Mouse (Mus musculus) heart, postnatal 0 days (tissue): ENCODE data around the gene Slc24a1. TPM values are rescaled to one million over a fixed set of nuclear protein-coding genes. Genes with fewer than 3 reads are reported as not detected.

Experiments used
- ATAC-seq: fragments of 200-750 bp; cut with Nextera tagmentation; 2 replicates; pipeline ENCODE4 v1.8.0; 2017; ENCODE audit warnings: low read depth, moderate number of reproducible peaks, moderate library complexity; ENCODE audit not compliant: insufficient read depth
- DNase-seq: peaks from one replicate; pipeline ENCODE4 v3.0.0-alpha.2; 2016; ENCODE audit warnings: low spot score
- H3K27ac ChIP-seq: fragments of 300-500 bp; sonication (generic); 2 replicates; pipeline ENCODE4 v1.5.1; 2014; ENCODE audit warnings: low read depth, mild to moderate bottlenecking
- H3K27me3 ChIP-seq: fragments of 300-500 bp; sonication (generic); 2 replicates; pipeline ENCODE4 v1.6.1; 2014; ENCODE audit warnings: low read length, mixed read lengths; ENCODE audit not compliant: control insufficient read depth, insufficient read depth
- H3K36me3 ChIP-seq: fragments of 300-500 bp; sonication (generic); replicated peaks from 2 replicates; pipeline ENCODE4 v1.6.1; 2014; ENCODE audit warnings: low read length, mixed read lengths; ENCODE audit not compliant: control insufficient read depth, insufficient read depth
- H3K4me1 ChIP-seq: fragments of 300-500 bp; sonication (generic); 2 replicates; pipeline ENCODE4 v1.6.1; 2014; ENCODE audit warnings: antibody characterized with exemption; ENCODE audit not compliant: control insufficient read depth, insufficient read depth
- H3K4me2 ChIP-seq: fragments of 300-500 bp; sonication (generic); 2 replicates; pipeline ENCODE4 v1.6.1; 2014; ENCODE audit warnings: low read depth, mild to moderate bottlenecking, low read length, moderate library complexity
- H3K4me3 ChIP-seq: fragments of 300-500 bp; sonication (generic); 2 replicates; pipeline ENCODE4 v1.5.1; 2014; ENCODE audit warnings: low read depth, low read length
- H3K9ac ChIP-seq: fragments of 300-500 bp; sonication (generic); replicated peaks from 2 replicates; pipeline ENCODE4 v1.6.1; 2014; ENCODE audit warnings: low read depth, low read length, mixed read lengths
- H3K9me3 ChIP-seq: fragments of 300-500 bp; sonication (generic); replicated peaks from 2 replicates; pipeline ENCODE4 v1.6.1; 2016; ENCODE audit warnings: low read length; ENCODE audit not compliant: control insufficient read depth
- CTCF ChIP-seq: IDR thresholded peaks from 2 replicates; pipeline ENCODE4 v1.5.1; 2016; ENCODE audit warnings: antibody characterized with exemption, control low read depth, low read depth
- EP300 ChIP-seq: IDR thresholded peaks from 2 replicates; pipeline ENCODE4 v1.6.1; 2016; ENCODE audit warnings: antibody characterized with exemption, low read depth
- WGBS: fragments of 180-500 bp; shearing (Covaris S2); extraction: QIAGEN DNeasy Blood & Tissue Kit; methylation state at CpG from one replicate; pipeline ENCODE4 v1.1.7; 2014; 5-methylcytosine and 5-hydroxymethylcytosine counted together
- microRNA-seq: library from miRNA; unstranded; fragments of <30 nt; microRNA quantifications from one replicate; pipeline ENCODE4, GENCODE M21; 2016
- polyA plus RNA-seq: library from polyadenylated mRNA; unstranded; fragments of >200 nt; fragmentation: Nextera tagmentation; extraction: Ambion mirVana; gene quantifications from 2 replicates; pipeline ENCODE4 v1.2.1, GENCODE M21; 2015
- total RNA-seq: library from RNA; depleted of rRNA; stranded (reverse); fragments of >200 nt; gene quantifications from 2 replicates; pipeline ENCODE4 v1.2.3, GENCODE M21; 2014; ENCODE audit warnings: low replicate concordance; rRNA removed

Slc24a1 gene
- total and polyA plus RNA-seq, 2 experiments from 2014 or later = 0.05 TPM; not detected in 1

GRCm38 (mm10) chr9:64904917-64905640 is 46.3 kb downstream of the Slc24a1 start:
- H3K4me2 ChIP-seq = no peak overlapping the region
- DNase-seq (no peak), ATAC-seq (no peak)
- peaks cover 24% of the 10 kb centered on the region; the same call in 1 of the 2 replicates for H3K36me3 ChIP-seq
- no peak overlapping the region for H3K4me3 ChIP-seq
- no peak for TF ChIP-seq EP300
- TF ChIP-seq CTCF = no peak
- H3K4me1 ChIP-seq = no peaks in the 10 kb centered on the region
- 83% methylated on average over 14 of the region's 14 CpGs for WGBS
- H3K27ac ChIP-seq = no peak overlapping the region
- H3K27me3 ChIP-seq = no peaks in the 10 kb centered on the region
- H3K9ac ChIP-seq = no peak overlapping the region
- no peaks in the 10 kb centered on the region for H3K9me3 ChIP-seq

- H3K4me3 ChIP-seq = no peak overlapping the region
- DNase-seq = peak; percentile 60
- WGBS = 52% methylated on average over 3 of the region's 3 CpGs
Measured at GRCm38 (mm10) chr9:64903386-64903785, 48.0 kb downstream of the Slc24a1 start.

GRCm38 (mm10) chr9:64902866-64903265 is 48.5 kb downstream of the Slc24a1 start:
- Histone ChIP-seq H3K27me3 (no peaks in the 10 kb centered on the region), H3K4me2 (no peak overlapping the region), H3K9ac (no peak overlapping the region), H3K36me3 (peaks cover 24% of the 10 kb centered on the region), H3K9me3 (no peaks in the 10 kb centered on the region), H3K4me1 (no peaks in the 10 kb centered on the region), H3K27ac (no peak overlapping the region), H3K4me3 (no peak overlapping the region)
- ATAC-seq = no peak
- no peak for TF ChIP-seq EP300
- no peak for TF ChIP-seq CTCF
- WGBS = 32% methylated on average over 4 of the region's 4 CpGs
- no peak for DNase-seq

More at GRCm38 (mm10) chr9:64903386-64903785, 48.0 kb downstream of the Slc24a1 start:
- ATAC-seq = no peak
- no peak overlapping the region for H3K9ac ChIP-seq
- no peak for TF ChIP-seq EP300
- peak; percentile 89 for TF ChIP-seq CTCF
- H3K4me1 ChIP-seq = no peaks in the 10 kb centered on the region
- no peak overlapping the region for H3K4me2 ChIP-seq
- no peak overlapping the region for H3K27ac ChIP-seq
- no peaks in the 10 kb centered on the region for H3K27me3 ChIP-seq
- no peaks in the 10 kb centered on the region for H3K9me3 ChIP-seq
- peaks cover 19% of the 10 kb centered on the region; the same call in 1 of the 2 replicates for H3K36me3 ChIP-seq

- DNase-seq (no peak), ATAC-seq (no peak)
- H3K36me3 ChIP-seq = peaks cover 28% of the 10 kb centered on the region
- no peak overlapping the region for H3K4me2 ChIP-seq
- H3K27ac ChIP-seq = no peak overlapping the region
- 83% methylated on average over 10 of the region's 10 CpGs for WGBS
- no peaks in the 10 kb centered on the region for H3K9me3 ChIP-seq
- H3K9ac ChIP-seq = no peak overlapping the region
- TF ChIP-seq CTCF (no peak), EP300 (no peak)
- H3K27me3 ChIP-seq = no peaks in the 10 kb centered on the region
- no peak overlapping the region for H3K4me3 ChIP-seq
- no peaks in the 10 kb centered on the region for H3K4me1 ChIP-seq
Measured at GRCm38 (mm10) chr9:64896605-64897004, 54.8 kb downstream of the Slc24a1 start.

- 79% methylated on average over 5 of the region's 5 CpGs for WGBS
- ATAC-seq = no peak
- H3K4me1 ChIP-seq = no peaks in the 10 kb centered on the region
Measured at GRCm38 (mm10) chr9:64886008-64886407, 65.4 kb downstream of the Slc24a1 start.

More at GRCm38 (mm10) chr9:64886008-64886407, 65.4 kb downstream of the Slc24a1 start:
- no peak overlapping the region for H3K4me3 ChIP-seq
- peaks cover 10% of the 10 kb centered on the region; the same call in 1 of the 2 replicates for H3K36me3 ChIP-seq
- H3K27me3 ChIP-seq = no peaks in the 10 kb centered on the region
- no peaks in the 10 kb centered on the region for H3K9me3 ChIP-seq
- H3K9ac ChIP-seq = no peak overlapping the region
- no peak overlapping the region for H3K27ac ChIP-seq
- no peak overlapping the region for H3K4me2 ChIP-seq
- DNase-seq = no peak
- TF ChIP-seq EP300 = no peak
- no peak for TF ChIP-seq CTCF

Small RNAs within 50 kb of the gene (microRNA-seq; reads per million reads assigned to microRNA genes)
- not detected for gene Gm25640

Other genes with a start within 250 kb of the Slc24a1 start
- 101 and 180 TPM in 2 replicates for gene Rab11a, start 213.8 kb downstream of the Slc24a1 start, total RNA-seq
- gene Rab11a, start 213.8 kb downstream of the Slc24a1 start, polyA plus RNA-seq = 424 and 438 TPM in 2 replicates
- gene Dennd4a, start 140.3 kb downstream of the Slc24a1 start, total RNA-seq = 7.0 and 9.9 TPM in 2 replicates
- gene Dennd4a, start 140.3 kb downstream of the Slc24a1 start, polyA plus RNA-seq = 2.6 and 3.1 TPM in 2 replicates
- 34.6 and 36.4 TPM in 2 replicates for gene Ints14, start 9.3 kb upstream of the Slc24a1 start, total RNA-seq
- 26.2 and 26.5 TPM in 2 replicates for gene Ints14, start 9.3 kb upstream of the Slc24a1 start, polyA plus RNA-seq
- gene Hacd3, start 70.1 kb upstream of the Slc24a1 start, total RNA-seq = 24.6 and 37.4 TPM in 2 replicates
- gene Hacd3, start 70.1 kb upstream of the Slc24a1 start, polyA plus RNA-seq = 35.8 and 37.4 TPM in 2 replicates
- 39.4 TPM in 2 replicates for gene Dpp8, start 80.8 kb upstream of the Slc24a1 start, total RNA-seq
- gene Dpp8, start 80.8 kb upstream of the Slc24a1 start, polyA plus RNA-seq = 15.7 and 17.5 TPM in 2 replicates
- 10.9 and 13.9 TPM in 2 replicates for gene Igdcc4, start 149.9 kb upstream of the Slc24a1 start, total RNA-seq
- gene Igdcc4, start 149.9 kb upstream of the Slc24a1 start, polyA plus RNA-seq = 3.0 and 3.2 TPM in 2 replicates
- gene Igdcc3, start 189.6 kb upstream of the Slc24a1 start, total RNA-seq = not detected in 2 replicates
- gene Igdcc3, start 189.6 kb upstream of the Slc24a1 start, polyA plus RNA-seq = 0.11 and 0.15 TPM in 2 replicates
- 1.8 and 7.7 TPM in 2 replicates for gene Parp16, start 243.7 kb upstream of the Slc24a1 start, total RNA-seq
- gene Parp16, start 243.7 kb upstream of the Slc24a1 start, polyA plus RNA-seq = 5.7 and 5.8 TPM in 2 replicates